Mouse (Mus musculus): ENCODE measurements around the gene Gm49405. TPM values are rescaled to one million over a fixed set of nuclear protein-coding genes. Genes with fewer than 3 reads are reported as not detected.
"Not testable (repeated sequence)": the region's sequence is repeated elsewhere in the genome, so short reads cannot be mapped to it uniquely, and the experiment has no call there.

Gm49405 gene
- total RNA-seq, 2 experiments from 2014 or later: 2.0 to 2.2 TPM

GRCm38 (mm10) chr19:4042124-4042523 is 41.7 kb downstream of the Gm49405 start:
- peak; percentile 35 for DNase-seq (ENCODE audit: low spot score)
- intact Hi-C loops (cut with DNase I): no loop called here

- intact Hi-C loops (cut with DNase I): not testable (repeated sequence)
Observed at GRCm38 (mm10) chr19:4044109-4044508, 43.7 kb downstream of the Gm49405 start.

GRCm38 (mm10) chr19:4045966-4046865 is 45.8 kb downstream of the Gm49405 start, which contains the start of gene Gstp2:
Gstp2 (minus strand) TSS chr19:4046023.
- DNase-seq (ENCODE audit: low spot score): peak; percentile 74
- intact Hi-C loops (cut with DNase I): no loop called here

More at GRCm38 (mm10) chr19:4044109-4044508, 43.7 kb downstream of the Gm49405 start:
- DNase-seq (ENCODE audit: low spot score): not testable (repeated sequence)

GRCm38 (mm10) chr19:4046866-4047254 is 46.4 kb downstream of the Gm49405 start:
- no peak for DNase-seq (ENCODE audit: low spot score)
- intact Hi-C loops (cut with DNase I): no loop called here

- intact Hi-C loops (cut with DNase I): loop anchor here (1.0 kb wide), 1 partner anchor 29 kb away; no protein-coding TSS in a partner anchor
- DNase-seq (ENCODE audit: low spot score): peak; percentile 37
Observed at GRCm38 (mm10) chr19:4047859-4048258, 47.4 kb downstream of the Gm49405 start.

- DNase-seq (ENCODE audit: low spot score); intact Hi-C loops (cut with DNase I): not testable (repeated sequence)
Observed at GRCm38 (mm10) chr19:4049069-4049468, 48.6 kb downstream of the Gm49405 start.

- intact Hi-C loops (cut with DNase I): no loop called here
- DNase-seq (ENCODE audit: low spot score): no peak
Observed at GRCm38 (mm10) chr19:4051016-4051415, 50.6 kb downstream of the Gm49405 start.

GRCm38 (mm10) chr19:4051741-4052515 is 51.5 kb downstream of the Gm49405 start:
- intact Hi-C loops (cut with DNase I): no loop called here
- no peak for DNase-seq (ENCODE audit: low spot score)

GRCm38 (mm10) chr19:4052516-4053030 is 52.1 kb downstream of the Gm49405 start:
- intact Hi-C loops (cut with DNase I): no loop called here
- DNase-seq (ENCODE audit: low spot score): no peak

- intact Hi-C loops (cut with DNase I): no loop called here
- no peak for DNase-seq (ENCODE audit: low spot score)
Observed at GRCm38 (mm10) chr19:4054613-4055012, 54.2 kb downstream of the Gm49405 start.

Other genes with a start within 250 kb of the Gm49405 start
- gene Kmt5b, start 233.2 kb upstream of the Gm49405 start, total RNA-seq (2021): 10 to 100 TPM; 30.4 to 35.6 TPM
- gene Chka, start 148.9 kb upstream of the Gm49405 start, total RNA-seq (2021): 10 to 100 TPM in 1 of 2 experiments, 1 to 10 TPM in 1; 9.5 to 13.0 TPM
- 1 to 10 TPM; 8.9 to 9.8 TPM for gene Tcirg1, start 93.5 kb upstream of the Gm49405 start, total RNA-seq (2021)
- 100 to 1,000 TPM; 538 TPM for gene Ndufs8, start 87.9 kb upstream of the Gm49405 start, total RNA-seq (2021)
- 1 to 10 TPM; 1.8 TPM for gene Aldh3b1, start 70.8 kb upstream of the Gm49405 start, total RNA-seq (2021)
- 10 to 100 TPM; 19.0 to 20.3 TPM for gene Unc93b1, start 65.4 kb upstream of the Gm49405 start, total RNA-seq (2021)
- gene Aldh3b3, start 42.0 kb upstream of the Gm49405 start, total RNA-seq (2021): 1 to 10 TPM in 1 of 2 experiments, under 1 TPM in 1; 0.60 to 1.1 TPM
- gene Aldh3b2, start 28.3 kb upstream of the Gm49405 start, total RNA-seq (2021): under 1 TPM; 0.14 to 0.23 TPM
- gene Acy3, start 14.1 kb upstream of the Gm49405 start, total RNA-seq (2021): 10 to 100 TPM; 20.3 to 21.5 TPM
- gene Tbx10, start 7.9 kb upstream of the Gm49405 start, total RNA-seq (2021): not detected
- 100 to 1,000 TPM; 109 to 118 TPM for gene Nudt8, start within 50 bp of the Gm49405 start, total RNA-seq (2021)
- gene Doc2g, start 2.7 kb downstream of the Gm49405 start, total RNA-seq (2021): 100 to 1,000 TPM; 148 to 152 TPM
- 1,000 to 10,000 TPM; 1,136 to 1,167 TPM for gene Ndufv1, start 12.2 kb downstream of the Gm49405 start, total RNA-seq (2021)
- gene Gstp1, start 37.4 kb downstream of the Gm49405 start, total RNA-seq (2021): 100 to 1,000 TPM; 321 to 327 TPM
- gene Gstp2, start 45.4 kb downstream of the Gm49405 start, total RNA-seq (2021): 100 to 1,000 TPM in 1 of 2 experiments, 10 to 100 TPM in 1; 87.8 to 116 TPM
- gene Gstp3, start 58.9 kb downstream of the Gm49405 start, total RNA-seq (2021): not detected
- not detected for gene Cabp2, start 81.0 kb downstream of the Gm49405 start, total RNA-seq (2021)
- 10 to 100 TPM; 36.6 to 45.1 TPM for gene Cdk2ap2, start 96.6 kb downstream of the Gm49405 start, total RNA-seq (2021)
- 10 to 100 TPM; 20.8 to 22.1 TPM for gene Pitpnm1, start 99.4 kb downstream of the Gm49405 start, total RNA-seq (2021)
- gene Aip, start 125.2 kb downstream of the Gm49405 start, total RNA-seq (2021): 10 to 100 TPM; 54.2 to 56.8 TPM
- not detected for gene Gpr152, start 139.2 kb downstream of the Gm49405 start, total RNA-seq (2021)
- gene Cabp4, start 143.4 kb downstream of the Gm49405 start, total RNA-seq (2021): under 1 TPM in 1 of 2 experiments, not detected in 1; 0.31 TPM
- gene Coro1b, start 148.0 kb downstream of the Gm49405 start, total RNA-seq (2021): 10 to 100 TPM; 53.4 to 57.6 TPM
- gene Ptprcap, start 153.0 kb downstream of the Gm49405 start, total RNA-seq (2021): 1 to 10 TPM in 1 of 2 experiments, under 1 TPM in 1; 0.94 to 1.5 TPM
- gene Rps6kb2, start 162.7 kb downstream of the Gm49405 start, total RNA-seq (2021): 10 to 100 TPM; 16.5 to 16.8 TPM
- gene Carns1, start 174.9 kb downstream of the Gm49405 start, total RNA-seq (2021): 10 to 100 TPM; 33.5 to 34.1 TPM
- gene Tbc1d10c, start 190.7 kb downstream of the Gm49405 start, total RNA-seq (2021): 1 to 10 TPM; 9.2 to 9.3 TPM
- 100 to 1,000 TPM; 337 TPM for gene Ppp1ca, start 191.4 kb downstream of the Gm49405 start, total RNA-seq (2021)
- 1 to 10 TPM; 5.3 to 5.8 TPM for gene Rad9a, start 201.0 kb downstream of the Gm49405 start, total RNA-seq (2021)
- 1 to 10 TPM in 1 of 2 experiments, under 1 TPM in 1; 0.94 to 2.0 TPM for gene Clcf1, start 213.6 kb downstream of the Gm49405 start, total RNA-seq (2021)
- gene AC109138.7, start 213.7 kb downstream of the Gm49405 start, total RNA-seq (2021): not detected
- gene Pold4, start 231.3 kb downstream of the Gm49405 start, total RNA-seq (2021): 10 to 100 TPM in 1 of 2 experiments, 1 to 10 TPM in 1; 9.7 to 11.1 TPM